Mouse (Mus musculus): ENCODE measurements at regions not wholly inside any gene's neighbourhood (a gene's known extent, or its start where the extent isn't known, plus 50 kb on each side); places are given as distances from the start of the nearest gene placed in this dataset.

GRCm38 (mm10) chr12:115807978-115808377 lies 239.5 kb upstream of the Zfp386 start:
- DNase-seq: no peak
